Comparison of ENCODE assay signal across 23 mouse cellular contexts in genomic region chr5:16999183-16999582, GRCm38 (mm10).
DNase-seq lines count a peak whose midpoint lies in the region; ATAC-seq lines count a peak whose summit lies in the region.
"Had no signal": no experiment of that assay in that cellular context is flagged by ENCODE, and none has a peak within 500 bp of the region (broad histone marks: within the 10 kb centered on the region; RNA-seq: fewer than 3 reads in every experiment).

No protein-coding gene starts in this region.

- no peak overlapping the region for H3K4me2 ChIP-seq in forebrain, embryonic 14.5 days (ENCODE audit: low read length)
- H3K4me2 ChIP-seq in forebrain, embryonic 11.5 days (ENCODE audit: low read depth, low read length, severe bottlenecking): no peak overlapping the region
- no peak overlapping the region for H3K4me2 ChIP-seq in hindbrain, embryonic 11.5 days (replicated peaks; ENCODE audit: low read depth, low read length)
- H3K4me2 ChIP-seq in hindbrain, embryonic 13.5 days: no peak overlapping the region
- H3K4me2 ChIP-seq: kidney, embryonic 15.5 days; midbrain, embryonic 15.5 days; neural tube, embryonic 15.5 days had no signal

- H3K9ac ChIP-seq in forebrain, embryonic 14.5 days (ENCODE audit: low read length): no peak overlapping the region
- H3K9ac ChIP-seq in forebrain, embryonic 11.5 days (ENCODE audit: low read length): no peak overlapping the region
- H3K9ac ChIP-seq in hindbrain, embryonic 11.5 days (ENCODE audit: low read depth, low read length): no peak overlapping the region
- no peak overlapping the region for H3K9ac ChIP-seq in hindbrain, embryonic 13.5 days
- H3K9ac ChIP-seq: kidney, embryonic 15.5 days; liver, postnatal 0 days; midbrain, embryonic 15.5 days; neural tube, embryonic 15.5 days had no signal

- H3K4me1 ChIP-seq in forebrain, embryonic 14.5 days (ENCODE audit: control insufficient read depth, insufficient read depth, low read length): no peaks in the 10 kb centered on the region
- no peaks in the 10 kb centered on the region for H3K4me1 ChIP-seq in forebrain, embryonic 11.5 days (replicated peaks; ENCODE audit: control insufficient read depth, insufficient read depth, low read length)
- H3K4me1 ChIP-seq in hindbrain, embryonic 11.5 days (replicated peaks; ENCODE audit: control insufficient read depth, insufficient read depth, low read length): no peaks in the 10 kb centered on the region
- H3K4me1 ChIP-seq in hindbrain, embryonic 13.5 days (replicated peaks): no peaks in the 10 kb centered on the region
- H3K4me1 ChIP-seq: kidney, embryonic 15.5 days; megakaryocyte, embryonic 14.5 days; midbrain, embryonic 15.5 days; neural tube, embryonic 15.5 days had no signal

- H3K4me3 ChIP-seq in forebrain, embryonic 14.5 days (ENCODE audit: low read depth, low read length): no peak overlapping the region
- H3K4me3 ChIP-seq in forebrain, embryonic 11.5 days (ENCODE audit: low read depth, low read length): no peak overlapping the region
- H3K4me3 ChIP-seq in hindbrain, embryonic 11.5 days (ENCODE audit: low read depth, low read length): no peak overlapping the region
- no peak overlapping the region for H3K4me3 ChIP-seq in hindbrain, embryonic 13.5 days
- H3K4me3 ChIP-seq: gastrocnemius, adult 2 months; kidney, embryonic 15.5 days; megakaryocyte, embryonic 14.5 days; midbrain, embryonic 15.5 days; neural tube, embryonic 15.5 days had no signal

- ATAC-seq in forebrain, embryonic 14.5 days: peak; percentile 66; the same call in 1 of the 2 replicates
- no peak for ATAC-seq in forebrain, embryonic 11.5 days (replicated peaks; ENCODE audit: low FRiP score)
- ATAC-seq in hindbrain, embryonic 11.5 days (ENCODE audit: low FRiP score): no peak
- no peak for ATAC-seq in hindbrain, embryonic 13.5 days (ENCODE audit: low FRiP score)
- ATAC-seq: hindbrain, embryonic 16.5 days; intestine, embryonic 16.5 days; liver, postnatal 0 days; midbrain, embryonic 15.5 days had no signal

- no peaks in the 10 kb centered on the region for H3K9me3 ChIP-seq in forebrain, embryonic 14.5 days (replicated peaks; ENCODE audit: control insufficient read depth, low read length)
- no peaks in the 10 kb centered on the region for H3K9me3 ChIP-seq in forebrain, embryonic 11.5 days (ENCODE audit: control insufficient read depth, low read length)
- H3K9me3 ChIP-seq in hindbrain, embryonic 11.5 days (ENCODE audit: control insufficient read depth, low read length): no peaks in the 10 kb centered on the region
- no peaks in the 10 kb centered on the region for H3K9me3 ChIP-seq in hindbrain, embryonic 13.5 days
- H3K9me3 ChIP-seq: G1E; kidney, embryonic 15.5 days; midbrain, embryonic 15.5 days; neural tube, embryonic 15.5 days had no signal

- no peak overlapping the region for H3K27ac ChIP-seq in forebrain, embryonic 14.5 days (ENCODE audit: low read depth, low read length)
- H3K27ac ChIP-seq in forebrain, embryonic 11.5 days (ENCODE audit: low read depth, low read length): no peak overlapping the region
- no peak overlapping the region for H3K27ac ChIP-seq in hindbrain, embryonic 11.5 days (ENCODE audit: low read depth, low read length)
- no peak overlapping the region for H3K27ac ChIP-seq in hindbrain, embryonic 13.5 days
- H3K27ac ChIP-seq: gastrocnemius, adult 2 months; kidney, embryonic 15.5 days; midbrain, embryonic 15.5 days; neural tube, embryonic 15.5 days had no signal

- H3K36me3 ChIP-seq in forebrain, embryonic 14.5 days (ENCODE audit: control insufficient read depth, insufficient read depth, low read length): no peaks in the 10 kb centered on the region
- no peaks in the 10 kb centered on the region for H3K36me3 ChIP-seq in forebrain, embryonic 11.5 days (ENCODE audit: control insufficient read depth, insufficient read depth, low read length)
- no peaks in the 10 kb centered on the region for H3K36me3 ChIP-seq in hindbrain, embryonic 11.5 days (ENCODE audit: control insufficient read depth, insufficient read depth, low read length)
- no peaks in the 10 kb centered on the region for H3K36me3 ChIP-seq in hindbrain, embryonic 13.5 days
- H3K36me3 ChIP-seq: G1E; kidney, embryonic 15.5 days; midbrain, embryonic 15.5 days; neural tube, embryonic 15.5 days had no signal

- DNase-seq in forebrain, embryonic 14.5 days (ENCODE audit: low spot score): peak; percentile 56
- DNase-seq in forebrain, embryonic 11.5 days (ENCODE audit: low spot score): no peak
- peak; percentile 5 for DNase-seq in hindbrain, embryonic 11.5 days (ENCODE audit: low spot score)
- peak; percentile 17 for DNase-seq in embryo, embryonic 11 days
- DNase-seq in adrenal gland, adult 18-20 months (ENCODE audit: low spot score in 2 of 2): no peak
- no peak for DNase-seq in Muller cell, postnatal 12 days (ENCODE audit: inconsistent ontology term)
- DNase-seq: cerebellum, adult 9-11 months; gastrocnemius, adult 2 months; kidney, postnatal 4 days; liver; liver, postnatal 0 days; lung, postnatal 14 days; right cerebral cortex, postnatal 14 days; spleen, adult 18-20 months; thymus, postnatal 25 days had no signal

- WGBS in forebrain, embryonic 14.5 days: 58% methylated on average over 2 of the region's 2 CpGs
- WGBS in forebrain, embryonic 11.5 days: 59% methylated on average over 2 of the region's 2 CpGs
- WGBS in hindbrain, embryonic 11.5 days: 47% methylated on average over 2 of the region's 2 CpGs
- WGBS in hindbrain, embryonic 13.5 days: 49% methylated on average over 2 of the region's 2 CpGs

- H3K27me3 ChIP-seq in forebrain, embryonic 14.5 days (replicated peaks; ENCODE audit: control insufficient read depth, insufficient read depth, low read length): no peaks in the 10 kb centered on the region
- no peaks in the 10 kb centered on the region for H3K27me3 ChIP-seq in forebrain, embryonic 11.5 days (ENCODE audit: control insufficient read depth, insufficient read depth, low read length)
- no peaks in the 10 kb centered on the region for H3K27me3 ChIP-seq in hindbrain, embryonic 11.5 days (ENCODE audit: control insufficient read depth, insufficient read depth, low read length)
- H3K27me3 ChIP-seq in hindbrain, embryonic 13.5 days: no peaks in the 10 kb centered on the region
- H3K27me3 ChIP-seq: kidney, embryonic 15.5 days; megakaryocyte, embryonic 14.5 days; midbrain, embryonic 15.5 days; neural tube, embryonic 15.5 days had no signal

Comparison
In these comparisons a context has a peak if more than half of its experiments do, and no peak if none do; other contexts are left out.
1. DNase-seq: peak in forebrain, embryonic 14.5 days (single experiment), hindbrain, embryonic 11.5 days (single experiment) and embryo, embryonic 11 days (single experiment); none in forebrain, embryonic 11.5 days (single experiment), adrenal gland, adult 18-20 months (0 of 2) and Muller cell, postnatal 12 days (single experiment).